Mouse (Mus musculus) monocyte, adult 2 months (primary cell): ENCODE data around the gene Map4k2.

ENCODE experiments used
- DNase-seq, 2 experiments: peaks; one replicate each; pipeline ENCODE4 v3.0.0; 2022; ENCODE audit warnings: low spot score in 2 of 2, low read depth in 1 of 2

Map4k2 gene

GRCm38 (mm10) chr19:6399285-6400095, 58.6 kb downstream of the Map4k2 start, which contains the start of gene Rasgrp2:
Rasgrp2 (plus strand) TSS chr19:6399340.
- DNase-seq = peak; percentile 34 to 72

DNA sequence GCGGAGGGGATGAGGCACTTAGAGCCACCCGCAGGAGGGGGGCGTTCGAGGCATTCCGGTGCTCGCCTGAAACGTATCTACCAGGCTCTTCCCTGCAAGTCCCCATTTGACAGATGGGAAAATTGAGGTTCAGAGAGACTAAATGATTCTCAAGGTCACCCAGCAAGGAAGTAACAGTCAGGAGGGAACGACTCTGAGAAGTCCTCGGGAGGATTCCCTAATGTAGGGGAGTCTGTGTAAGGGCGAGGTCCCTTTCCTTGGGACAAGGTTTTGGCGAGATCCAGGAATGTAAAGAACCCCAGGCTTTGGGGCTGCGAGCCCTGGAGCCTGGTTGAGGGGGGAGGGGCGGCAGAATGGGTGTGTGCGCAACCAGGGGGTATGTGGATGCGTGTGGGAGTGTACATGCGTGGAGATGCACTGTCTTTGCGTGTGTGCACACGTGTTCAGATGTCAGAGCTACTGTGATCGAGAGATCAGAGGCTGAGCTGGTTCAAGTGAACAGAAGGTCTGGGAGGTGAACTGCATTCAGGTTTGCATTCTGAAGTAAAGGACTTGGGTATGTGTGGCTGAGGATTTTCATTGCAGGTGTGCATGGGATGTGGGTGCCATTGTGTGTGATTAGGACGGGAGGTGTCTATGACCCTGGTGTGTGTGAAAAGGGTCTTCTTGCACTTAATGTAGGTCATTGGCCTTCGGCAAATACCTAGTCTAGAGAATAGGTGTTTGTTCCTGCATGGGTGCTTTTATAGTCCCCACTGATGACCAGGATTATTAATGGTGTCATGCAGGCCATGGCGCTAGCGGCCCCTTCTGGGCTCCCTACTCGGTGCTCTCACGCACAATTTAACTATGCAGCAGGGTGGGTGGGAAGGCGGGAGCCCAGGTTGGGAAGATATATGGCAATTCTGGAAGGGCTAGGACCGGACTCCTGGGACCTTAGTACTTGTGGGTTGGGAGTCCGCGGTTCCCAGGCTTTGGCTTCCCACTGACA, 59.5 kb downstream of the Map4k2 start:
- peak in 1 of 2 experiments; percentile 22 for DNase-seq

GRCm38 (mm10) chr19:6401131-6401815, 60.3 kb downstream of the Map4k2 start:
- peak; percentile 83 to 88 for DNase-seq

GRCm38 (mm10) chr19:6401951-6402350, 61.0 kb downstream of the Map4k2 start:
- no peak for DNase-seq

DNA sequence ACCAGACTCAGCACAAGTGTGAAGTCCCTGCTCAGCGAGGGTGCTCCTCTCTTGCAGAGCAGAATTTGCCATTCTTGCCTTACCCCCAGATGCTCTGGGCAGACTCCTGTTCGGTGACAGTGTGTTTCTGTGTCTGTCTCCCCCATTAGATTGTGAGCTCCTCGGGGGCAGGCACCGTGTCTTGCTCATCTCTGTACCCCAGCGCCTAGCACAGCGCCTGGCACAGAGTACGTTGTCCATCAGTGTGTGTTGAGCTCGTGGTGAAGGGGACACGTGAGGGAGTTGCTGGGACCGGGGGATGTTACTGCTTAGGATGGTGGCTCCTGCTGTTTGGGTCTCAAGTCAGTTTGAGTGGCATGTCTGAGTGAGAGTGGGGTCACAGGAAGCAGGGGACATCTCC, 62.9 kb downstream of the Map4k2 start:
- DNase-seq = no peak
